Mouse (Mus musculus): Measurements from ENCODE around the gene Pde4d. TPM values are rescaled to one million over a fixed set of nuclear protein-coding genes. Genes with fewer than 3 reads are reported as not detected.
"Not testable (repeated sequence)": the region's sequence is repeated elsewhere in the genome, so short reads cannot be mapped to it uniquely, and the experiment has no call there.

Pde4d gene
- total RNA-seq, 1 experiment from 2014 or later, result 8.3 TPM

DNA sequence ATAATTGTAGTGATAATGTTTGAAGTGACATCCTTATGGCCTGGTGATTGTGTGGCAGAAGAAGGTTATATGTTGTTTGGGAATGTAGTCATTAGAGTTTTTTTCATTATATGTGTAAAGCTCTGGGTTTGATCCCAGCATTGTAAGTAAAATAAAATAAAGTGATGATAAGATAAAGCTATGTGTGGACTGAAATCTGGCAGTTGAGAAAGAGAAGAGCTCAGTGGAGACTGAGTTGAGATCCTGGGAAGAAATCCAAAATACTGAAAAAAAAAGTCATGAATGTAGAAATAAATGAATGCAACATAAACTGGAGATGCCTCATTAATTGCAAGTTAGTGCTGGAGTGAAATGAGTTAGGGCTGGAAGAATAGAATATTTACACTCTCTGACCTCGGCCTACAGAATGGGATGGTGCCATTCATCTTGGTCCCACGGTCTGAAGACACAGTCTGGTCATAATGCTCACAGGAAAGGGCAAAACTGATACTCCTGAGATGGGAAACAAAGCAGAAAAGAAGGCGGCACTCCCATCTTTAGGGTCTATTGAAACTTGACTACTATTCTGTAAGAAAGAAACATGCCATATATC lies 319.8 kb downstream of the Pde4d start:
- no peak for ATAC-seq (ENCODE audit: extremely low read depth, insufficient number of reproducible peaks, low FRiP score, poor library complexity, severe bottlenecking)

DNA sequence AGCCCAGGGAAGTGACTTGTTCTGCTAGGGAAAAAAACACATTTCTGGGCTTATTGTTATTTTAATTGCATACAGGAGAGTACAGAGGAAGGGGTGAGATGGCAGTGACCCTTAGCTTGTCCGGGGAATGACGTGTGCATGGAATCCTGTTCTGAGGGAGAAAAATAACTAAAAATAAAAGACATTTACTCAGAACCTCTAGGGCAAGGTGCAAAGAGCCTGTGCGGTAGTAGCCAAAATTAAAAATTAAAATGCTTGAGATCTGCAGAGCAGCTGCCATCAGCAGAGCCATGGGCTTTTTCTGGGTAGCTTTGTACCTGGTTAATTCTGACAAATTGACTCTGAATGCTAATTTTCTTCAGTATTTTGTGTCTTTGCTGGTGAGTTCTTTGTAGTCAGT lies 322.6 kb downstream of the Pde4d start:
- ATAC-seq (ENCODE audit: extremely low read depth, insufficient number of reproducible peaks, low FRiP score, poor library complexity, severe bottlenecking), result no peak

DNA sequence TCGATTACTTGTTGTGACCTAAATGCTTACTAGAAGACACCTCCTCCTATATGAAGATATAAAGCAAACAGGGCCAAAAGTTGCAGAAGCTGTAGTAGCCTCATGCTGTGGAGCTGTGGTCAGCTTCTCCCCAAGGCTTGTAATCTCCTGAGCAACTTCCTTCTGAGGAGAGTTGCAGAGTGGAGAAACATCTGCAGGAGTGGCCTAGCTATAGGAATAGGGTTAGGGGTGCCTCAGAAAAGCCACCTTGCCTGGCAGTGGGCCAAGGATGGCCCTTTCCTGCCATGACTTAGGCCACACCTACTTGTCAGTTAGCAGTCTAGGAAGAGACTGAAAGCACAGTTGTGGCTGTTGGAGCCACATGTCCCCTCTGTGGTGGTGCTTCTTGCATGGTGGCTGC lies 325.2 kb downstream of the Pde4d start:
- ATAC-seq (ENCODE audit: extremely low read depth, insufficient number of reproducible peaks, low FRiP score, poor library complexity, severe bottlenecking), result no peak

DNA sequence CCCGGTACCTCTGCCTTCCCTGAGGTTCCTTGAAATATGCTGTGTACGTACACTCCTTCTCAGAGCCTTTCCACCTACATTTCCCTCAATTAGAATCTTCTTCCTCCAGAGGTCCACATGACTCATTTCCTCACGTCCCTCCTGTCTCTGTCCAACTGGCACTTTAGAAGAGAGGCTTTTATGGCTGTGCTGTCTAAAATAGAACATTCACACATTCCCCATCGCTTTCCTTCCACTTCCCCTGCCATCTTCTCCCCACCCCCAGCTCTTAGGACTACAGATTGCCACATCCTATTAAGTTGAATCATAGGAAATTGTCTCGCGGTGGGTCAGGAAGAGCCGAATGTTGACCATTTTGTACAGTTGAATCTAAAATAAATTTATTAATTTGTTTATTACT lies 326.1 kb downstream of the Pde4d start:
- no peak for ATAC-seq (ENCODE audit: extremely low read depth, insufficient number of reproducible peaks, low FRiP score, poor library complexity, severe bottlenecking)

DNA sequence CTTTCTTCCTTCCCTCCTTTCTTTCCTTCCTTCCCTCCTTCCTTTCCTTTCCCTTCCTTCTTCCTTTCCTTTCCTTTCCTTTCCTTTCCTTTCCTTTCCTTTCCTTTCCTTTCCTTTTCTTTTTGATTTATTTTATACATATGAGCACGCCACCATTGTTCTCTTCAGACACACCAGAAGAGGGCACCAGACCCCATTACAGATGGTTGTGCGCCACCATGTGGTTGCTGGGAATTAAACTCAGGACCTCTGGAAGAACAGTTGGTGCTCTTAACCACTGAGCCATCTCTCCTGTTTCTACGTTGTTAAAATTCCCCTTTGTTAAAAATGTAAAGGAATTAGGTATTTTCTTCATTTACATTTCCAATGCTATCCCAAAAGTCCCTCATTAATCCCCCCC lies 347.9 kb downstream of the Pde4d start:
- ATAC-seq (ENCODE audit: extremely low read depth, insufficient number of reproducible peaks, low FRiP score, poor library complexity, severe bottlenecking), result not testable (repeated sequence)

DNA sequence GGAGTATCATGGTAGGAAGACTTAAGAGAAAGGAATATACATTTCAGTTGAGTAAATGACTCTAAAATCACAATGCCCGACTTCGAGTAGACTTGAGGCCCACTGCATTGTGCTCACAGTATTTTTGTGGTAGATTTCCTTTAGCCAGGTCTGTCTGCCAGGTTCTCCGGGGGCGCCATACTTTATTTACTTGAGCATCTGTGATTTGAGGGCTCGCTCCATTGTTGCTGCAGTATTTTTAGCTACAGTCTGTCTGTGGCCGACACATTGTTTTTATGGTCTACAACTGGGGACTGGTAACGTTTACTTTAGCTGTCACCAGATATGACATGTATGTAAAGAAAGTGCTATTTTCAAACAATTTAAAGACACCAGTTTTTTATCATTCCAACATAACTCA lies 359.4 kb downstream of the Pde4d start:
- ATAC-seq (ENCODE audit: extremely low read depth, insufficient number of reproducible peaks, low FRiP score, poor library complexity, severe bottlenecking), result no peak

DNA sequence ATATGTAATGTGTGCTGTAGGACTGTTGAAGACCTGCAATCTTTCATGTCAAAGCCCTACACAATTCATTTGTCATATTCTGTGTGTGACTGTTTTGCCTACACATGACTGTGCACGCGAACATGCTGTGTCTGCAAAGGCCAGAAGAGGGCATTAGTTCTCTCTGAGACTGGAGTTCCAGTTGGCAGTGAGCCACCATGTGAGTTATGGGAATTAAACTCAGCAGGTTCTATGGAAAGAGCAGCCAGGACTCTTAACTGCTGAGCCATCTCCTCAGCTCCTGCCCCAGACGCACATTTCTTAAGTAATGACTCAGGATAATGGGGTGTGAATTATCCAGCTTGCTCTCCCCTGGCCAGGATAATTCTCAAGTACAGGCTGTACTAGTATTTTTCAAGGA lies 363.2 kb downstream of the Pde4d start:
- ATAC-seq (ENCODE audit: extremely low read depth, insufficient number of reproducible peaks, low FRiP score, poor library complexity, severe bottlenecking), result no peak

DNA sequence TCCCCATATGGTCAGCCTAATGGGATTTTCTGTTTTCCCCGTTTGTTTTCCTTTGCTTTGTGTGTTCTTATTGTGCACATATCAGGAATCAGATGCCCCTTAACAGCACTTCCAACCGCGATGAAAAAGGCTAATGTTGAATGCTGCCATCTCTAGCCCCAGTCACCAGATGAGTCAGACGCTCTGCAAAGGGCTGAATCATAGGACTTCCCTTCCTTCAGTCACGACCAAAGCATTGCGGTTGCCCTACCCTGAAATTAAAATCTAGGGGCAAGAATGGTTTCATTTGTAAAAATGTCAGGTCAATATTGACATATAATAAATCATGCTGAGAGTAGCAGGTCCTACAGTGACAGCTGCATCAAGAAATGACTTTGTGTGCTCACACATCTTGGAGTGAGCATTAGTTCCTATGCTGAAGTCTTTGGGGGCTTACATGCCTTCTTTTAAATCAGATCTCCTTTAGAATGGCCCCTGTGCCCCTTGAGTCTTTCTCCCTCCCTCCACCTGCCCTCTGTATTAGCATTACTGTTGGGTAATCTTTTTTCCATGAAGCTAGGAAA lies 370.2 kb downstream of the Pde4d start:
- no peak for ATAC-seq (ENCODE audit: extremely low read depth, insufficient number of reproducible peaks, low FRiP score, poor library complexity, severe bottlenecking)

DNA sequence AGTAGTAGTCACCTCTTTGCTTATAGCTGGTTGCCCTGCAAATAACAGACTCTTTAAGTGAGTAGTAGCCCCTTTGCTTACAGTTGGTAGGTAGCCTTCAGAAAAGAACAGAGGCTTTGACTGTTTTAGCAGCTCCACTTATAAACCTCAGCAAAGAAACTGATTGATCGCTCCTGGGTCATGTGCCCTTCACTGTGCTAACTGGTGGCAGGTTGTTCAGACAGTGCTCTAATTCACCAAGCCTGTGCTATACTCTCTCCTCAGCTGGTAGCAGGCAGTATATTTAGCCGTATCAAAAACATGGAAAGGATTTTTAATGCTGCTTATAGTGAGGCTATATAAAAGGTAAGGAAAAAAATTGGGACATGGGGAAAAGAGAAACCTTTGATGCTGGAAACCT lies 370.7 kb downstream of the Pde4d start:
- no peak for ATAC-seq (ENCODE audit: extremely low read depth, insufficient number of reproducible peaks, low FRiP score, poor library complexity, severe bottlenecking)

DNA sequence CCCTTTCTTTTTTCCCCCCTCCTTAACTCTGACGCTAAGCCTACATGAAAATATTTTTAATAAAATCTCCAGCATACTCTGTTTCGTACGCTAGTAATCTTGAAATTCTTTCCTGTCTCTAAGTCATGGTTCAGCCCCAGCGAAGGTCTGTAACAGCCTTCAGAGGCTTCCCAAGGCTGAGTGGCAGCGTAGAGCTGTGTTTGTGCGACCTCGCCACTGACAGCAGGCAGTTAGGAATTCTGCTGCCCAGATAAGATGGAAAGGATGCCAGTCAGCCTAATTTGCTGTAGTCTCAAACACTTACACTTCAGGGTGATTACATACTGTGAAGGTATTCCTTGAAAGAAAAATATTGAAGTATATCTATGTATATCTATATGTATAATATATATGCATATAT lies 371.5 kb downstream of the Pde4d start:
- no peak for ATAC-seq (ENCODE audit: extremely low read depth, insufficient number of reproducible peaks, low FRiP score, poor library complexity, severe bottlenecking)

DNA sequence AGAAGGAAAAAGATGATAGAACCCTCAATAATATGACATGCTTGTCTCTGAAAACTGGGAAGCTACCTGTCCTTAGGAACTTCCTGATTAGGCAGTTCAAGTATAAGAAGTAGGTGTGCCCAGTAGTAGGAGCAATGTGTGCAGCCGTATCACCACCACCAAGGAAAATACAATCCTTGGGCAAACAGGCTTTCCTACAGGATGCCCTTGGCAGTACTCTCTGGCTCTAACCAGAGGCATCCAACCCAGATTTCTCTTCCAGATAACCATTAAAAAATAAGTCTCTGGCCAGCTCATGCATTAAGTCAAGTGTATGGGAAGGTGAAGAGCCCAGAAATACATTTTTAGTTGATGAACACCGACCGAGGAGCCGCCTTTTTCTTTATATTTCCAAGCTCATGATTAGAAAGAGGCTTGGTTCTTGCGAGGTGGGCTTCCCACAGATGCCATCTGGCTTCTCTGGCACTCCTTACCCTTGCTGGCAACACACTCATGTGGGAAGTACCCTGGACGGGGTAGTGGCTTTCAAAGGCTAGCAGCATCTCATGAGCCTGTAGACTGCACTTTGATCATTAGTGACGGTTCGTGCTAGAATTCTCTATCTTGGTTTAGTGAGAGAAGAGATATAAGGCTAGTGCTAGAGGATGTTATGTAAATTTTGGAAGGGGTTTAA lies 375.0 kb downstream of the Pde4d start:
- no peak for ATAC-seq (ENCODE audit: extremely low read depth, insufficient number of reproducible peaks, low FRiP score, poor library complexity, severe bottlenecking)

DNA sequence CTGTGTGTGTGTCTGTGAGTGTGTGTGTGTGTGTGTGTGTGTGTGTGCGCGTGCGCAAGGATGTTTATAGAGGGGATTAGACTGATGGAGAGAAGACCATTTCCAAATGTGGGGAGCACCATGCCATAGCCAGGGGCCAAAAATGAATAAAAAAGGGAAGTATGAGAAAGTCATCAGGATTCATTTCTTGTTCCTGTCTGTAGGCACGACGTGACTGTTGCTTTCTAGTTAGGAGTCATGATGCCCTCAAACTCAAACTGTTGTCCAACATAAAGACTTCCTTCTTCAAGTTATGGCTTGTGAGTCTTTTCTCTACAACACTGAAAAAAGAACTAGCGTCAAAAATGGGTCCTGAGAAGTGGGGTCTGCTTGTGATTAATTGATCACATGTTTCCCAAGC lies 375.8 kb downstream of the Pde4d start:
- ATAC-seq (ENCODE audit: extremely low read depth, insufficient number of reproducible peaks, low FRiP score, poor library complexity, severe bottlenecking), result no peak

DNA sequence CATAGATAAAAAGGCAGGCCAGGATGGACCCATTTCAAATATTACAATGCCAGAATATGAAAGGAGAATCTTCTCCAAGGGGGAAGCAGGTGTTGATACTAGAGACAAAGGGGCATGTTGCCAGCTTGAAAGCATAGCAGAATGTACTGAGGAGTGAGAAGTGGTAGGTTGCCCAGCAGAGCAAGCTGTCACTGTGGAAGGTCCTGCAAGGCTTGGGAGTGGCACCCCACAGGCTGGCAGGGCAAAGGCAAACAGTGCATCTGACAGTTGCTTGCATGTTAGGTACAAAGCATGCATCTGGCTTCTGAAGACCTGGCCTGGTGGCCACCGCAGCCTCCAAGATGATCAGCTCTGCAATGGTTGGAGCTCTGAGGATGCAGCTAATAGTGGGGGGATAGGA lies 384.4 kb downstream of the Pde4d start:
- no peak for ATAC-seq (ENCODE audit: extremely low read depth, insufficient number of reproducible peaks, low FRiP score, poor library complexity, severe bottlenecking)

DNA sequence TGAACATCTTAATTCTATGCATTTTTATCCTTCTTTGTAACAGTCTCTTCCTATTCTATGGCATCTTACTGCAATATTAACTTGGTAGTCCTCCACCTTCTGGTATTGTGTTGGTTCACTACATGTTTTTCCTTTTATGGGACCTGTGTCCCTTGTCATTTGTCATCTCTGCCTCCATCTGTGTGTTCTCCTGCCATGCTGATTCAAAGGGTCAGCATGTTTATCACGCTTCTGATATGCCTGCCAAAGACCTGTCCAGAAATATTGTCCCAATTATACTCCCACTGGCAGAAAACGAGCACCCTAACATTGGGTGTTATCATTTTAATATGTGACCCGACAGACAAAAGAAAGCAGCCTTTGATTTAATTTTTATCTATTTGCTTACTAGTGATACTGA lies 386.6 kb downstream of the Pde4d start:
- ATAC-seq (ENCODE audit: extremely low read depth, insufficient number of reproducible peaks, low FRiP score, poor library complexity, severe bottlenecking), result no peak

DNA sequence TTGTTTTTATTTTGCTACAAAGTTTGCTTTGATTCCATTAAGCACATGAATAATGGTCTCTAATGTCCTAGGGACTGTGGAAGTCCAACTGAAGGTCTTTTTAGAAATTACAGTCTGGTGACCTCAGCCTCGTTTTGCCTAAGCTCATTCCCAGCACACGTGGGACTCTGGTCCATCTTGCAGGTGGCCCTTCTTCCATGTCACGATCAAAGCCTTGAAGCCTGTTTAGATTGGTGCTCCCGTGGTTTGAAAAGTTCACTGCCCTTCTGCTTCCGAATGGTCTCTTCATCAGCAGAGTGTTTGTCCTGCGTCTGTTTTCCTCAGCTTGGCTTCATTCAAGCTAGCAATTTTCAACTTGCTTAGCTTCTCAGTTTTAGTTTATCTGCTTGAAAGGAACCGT lies 389.4 kb downstream of the Pde4d start:
- no peak for ATAC-seq (ENCODE audit: extremely low read depth, insufficient number of reproducible peaks, low FRiP score, poor library complexity, severe bottlenecking)

DNA sequence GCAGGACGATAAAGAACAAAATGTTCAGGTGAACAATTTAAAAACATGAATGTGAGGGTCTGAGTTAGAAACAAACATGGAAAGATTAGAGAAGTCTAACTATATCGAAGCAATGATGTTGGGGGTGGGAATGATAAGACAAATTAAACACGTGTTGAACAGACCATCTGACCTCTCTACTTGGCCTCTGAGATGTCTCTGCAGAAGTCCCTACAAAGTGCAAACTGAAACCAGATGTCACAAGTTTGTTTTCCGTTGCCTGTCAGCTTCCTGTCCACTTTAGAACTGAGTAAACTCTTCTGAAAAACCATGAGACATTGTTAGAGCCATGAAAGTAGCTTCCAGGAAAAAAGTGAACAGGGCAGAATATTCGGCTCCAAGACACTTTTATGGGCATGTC lies 404.3 kb downstream of the Pde4d start:
- no peak for ATAC-seq (ENCODE audit: extremely low read depth, insufficient number of reproducible peaks, low FRiP score, poor library complexity, severe bottlenecking)

DNA sequence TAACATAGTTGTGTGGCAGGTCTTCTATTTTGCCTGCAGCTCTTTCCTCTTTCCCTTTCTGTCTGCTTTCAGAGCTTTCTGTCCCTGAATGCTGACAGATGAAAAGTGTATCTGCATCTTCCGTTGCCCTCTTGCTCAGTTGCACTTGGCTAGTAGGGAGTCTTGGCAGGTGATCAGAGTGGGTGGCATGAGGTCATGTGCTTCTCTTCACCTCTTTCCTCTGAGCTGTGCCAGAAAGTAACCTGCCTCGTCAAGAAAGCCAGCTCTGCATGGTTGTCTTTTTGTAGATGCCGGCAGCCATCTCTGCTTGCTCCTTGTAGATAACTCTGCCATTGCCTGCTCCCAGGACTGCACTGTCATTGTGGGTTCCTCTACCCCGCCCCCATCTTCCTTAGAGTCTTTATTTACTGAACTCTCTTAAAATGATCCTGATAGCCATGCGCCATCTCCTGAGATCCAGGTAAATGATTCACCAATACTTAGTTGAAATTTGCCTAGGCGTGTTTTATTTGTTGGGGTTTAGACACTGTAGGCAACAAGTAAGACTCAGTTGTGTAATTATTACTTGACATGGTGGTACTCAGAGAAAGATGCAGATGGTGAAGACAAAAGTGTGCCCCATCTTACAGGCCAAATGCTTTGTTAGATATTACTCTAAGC lies 407.2 kb downstream of the Pde4d start:
- peak; percentile 80 for ATAC-seq (ENCODE audit: extremely low read depth, insufficient number of reproducible peaks, low FRiP score, poor library complexity, severe bottlenecking)

DNA sequence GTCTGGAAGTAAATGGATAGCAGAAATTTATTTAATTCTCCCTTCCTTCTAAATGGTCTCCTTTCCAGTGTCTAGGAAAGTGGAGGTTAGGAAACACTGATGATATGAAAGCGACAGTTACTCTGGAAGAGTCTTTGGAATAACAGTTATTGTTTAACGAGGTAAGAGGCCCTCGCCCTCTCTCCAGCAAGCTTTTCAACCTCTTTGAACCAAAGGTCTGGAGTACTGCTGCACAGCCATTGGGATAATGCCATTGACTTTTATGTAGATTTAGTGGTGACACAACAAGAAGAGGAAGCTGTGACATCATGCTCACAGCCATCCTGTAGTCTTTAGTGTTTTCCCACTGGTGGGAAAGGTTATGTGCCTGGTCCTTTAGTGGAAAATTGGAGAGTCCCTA lies 409.6 kb downstream of the Pde4d start:
- no peak for ATAC-seq (ENCODE audit: extremely low read depth, insufficient number of reproducible peaks, low FRiP score, poor library complexity, severe bottlenecking)

DNA sequence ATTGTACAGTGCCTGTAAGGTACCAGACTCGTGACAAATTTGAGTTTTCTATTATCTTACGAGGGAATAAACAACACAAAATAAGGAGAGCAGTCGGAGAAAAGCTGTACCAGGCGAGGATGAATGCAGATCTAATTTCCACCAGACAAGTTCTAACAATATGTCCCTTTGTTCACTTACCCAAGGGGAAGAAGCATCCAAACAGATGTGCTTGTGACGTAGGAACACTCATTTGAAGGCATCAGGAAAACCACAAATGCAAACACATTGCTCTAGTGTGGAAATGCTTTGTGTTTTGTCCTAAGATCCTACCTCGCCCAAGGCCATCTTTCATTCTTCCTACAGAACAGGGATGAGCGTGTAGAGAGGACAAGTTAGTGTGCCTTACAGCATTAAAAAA lies 411.0 kb downstream of the Pde4d start:
- no peak for ATAC-seq (ENCODE audit: extremely low read depth, insufficient number of reproducible peaks, low FRiP score, poor library complexity, severe bottlenecking)

DNA sequence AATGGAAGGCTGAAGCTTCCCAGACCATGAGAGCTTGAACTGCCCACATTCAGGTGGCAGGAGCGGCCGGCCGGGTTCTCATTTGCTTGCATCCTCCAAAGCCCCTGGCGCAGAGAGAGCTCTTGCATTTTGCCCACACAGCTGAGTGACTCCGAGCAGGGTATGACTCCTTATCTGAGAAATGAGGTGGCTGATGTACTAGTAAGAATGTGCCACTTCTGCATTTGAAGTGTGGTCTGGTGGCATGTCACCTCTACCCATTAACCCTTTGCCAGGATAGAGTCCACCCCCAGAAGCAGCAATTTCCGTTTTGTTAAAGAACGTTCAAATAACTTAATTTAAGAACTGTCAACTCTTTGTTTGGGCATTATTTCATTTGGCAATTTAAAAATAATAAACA lies 412.0 kb downstream of the Pde4d start:
- no peak for ATAC-seq (ENCODE audit: extremely low read depth, insufficient number of reproducible peaks, low FRiP score, poor library complexity, severe bottlenecking)
